10 mouse cellular contexts compared by ENCODE assay signal in genomic region chr11:88629165-88629564, GRCm38 (mm10).
DNase-seq lines count a peak whose midpoint lies in the region; ATAC-seq and TF ChIP-seq lines count a peak whose summit lies in the region.
"Had no signal": no experiment of that assay in that cellular context is flagged by ENCODE, and none has a peak within 500 bp of the region (broad histone marks: within the 10 kb centered on the region; RNA-seq: fewer than 3 reads in every experiment).

No protein-coding gene starts in this region.

- 63% methylated on average over 4 of the region's 4 CpGs for WGBS in lung, embryonic 16.5 days
- WGBS in stomach, postnatal 0 days = 50% methylated on average over 4 of the region's 4 CpGs

- H3K27ac ChIP-seq in gastrocnemius, adult 2 months = peak overlapping the region; percentile 49
- H3K27ac ChIP-seq in lung, embryonic 16.5 days (ENCODE audit: low read length) = peak overlapping the region; percentile 55; the same call in 1 of the 2 replicates
- H3K27ac ChIP-seq in stomach, postnatal 0 days (replicated peaks) = peak overlapping the region; percentile 49; the same call in 1 of the 2 replicates
- H3K27ac ChIP-seq: limb, embryonic 13.5 days had no signal

- no peaks in the 10 kb centered on the region for H3K9me3 ChIP-seq in lung, embryonic 16.5 days (ENCODE audit: control insufficient read depth, low read length)
- H3K9me3 ChIP-seq in stomach, postnatal 0 days (ENCODE audit: control insufficient read depth, low read length) = no peaks in the 10 kb centered on the region
- H3K9me3 ChIP-seq: limb, embryonic 13.5 days had no signal

- H3K4me3 ChIP-seq in gastrocnemius, adult 2 months = no peak overlapping the region
- no peak overlapping the region for H3K4me3 ChIP-seq in lung, embryonic 16.5 days (ENCODE audit: low read length)
- H3K4me3 ChIP-seq in stomach, postnatal 0 days (ENCODE audit: low read depth, low read length) = no peak overlapping the region
- H3K4me3 ChIP-seq: limb, embryonic 13.5 days had no signal

- no peaks in the 10 kb centered on the region for H3K27me3 ChIP-seq in lung, embryonic 16.5 days (ENCODE audit: control insufficient read depth, insufficient read depth, low read depth, low read length)
- no peaks in the 10 kb centered on the region for H3K27me3 ChIP-seq in stomach, postnatal 0 days (ENCODE audit: control insufficient read depth, insufficient read depth, low read length)
- H3K27me3 ChIP-seq: limb, embryonic 13.5 days had no signal

- DNase-seq in gastrocnemius, adult 2 months = no peak
- DNase-seq in gastrocnemius, adult 18-20 months (ENCODE audit: low spot score) = no peak
- DNase-seq in lung, postnatal 36 days = no peak
- no peak for DNase-seq in stomach, postnatal 0 days (ENCODE audit: low spot score)
- no peak for DNase-seq in gastrocnemius, postnatal 4 days (ENCODE audit: low spot score in 2 of 2)
- no peak for DNase-seq in ovary, adult 18-20 months (ENCODE audit: low spot score)
- DNase-seq: cerebellum, postnatal 36 days had no signal

- intact Hi-C loops in gastrocnemius, adult 2 months (cut with DNase I) = loop anchor here (5.0 kb wide), 1 partner anchor 88 kb away; the partner anchor contains the start of gene Msi2

- TF ChIP-seq EP300 in stomach, postnatal 0 days (optimal IDR thresholded peaks at IDR 0.05) = no peak

- H3K9ac ChIP-seq in lung, embryonic 16.5 days (ENCODE audit: low read length) = no peak overlapping the region
- no peak overlapping the region for H3K9ac ChIP-seq in stomach, postnatal 0 days (ENCODE audit: low read length)
- H3K9ac ChIP-seq: limb, embryonic 13.5 days had no signal

- TF ChIP-seq CTCF in gastrocnemius, adult 2 months (IDR thresholded peaks at IDR 0.05) = no peak
- no peak for TF ChIP-seq CTCF in stomach, postnatal 0 days (IDR thresholded peaks at IDR 0.05; ENCODE audit: low read depth)

- H3K36me3 ChIP-seq in lung, embryonic 16.5 days (ENCODE audit: control insufficient read depth, insufficient read depth, low read length) = no peaks in the 10 kb centered on the region
- no peaks in the 10 kb centered on the region for H3K36me3 ChIP-seq in stomach, postnatal 0 days (ENCODE audit: control insufficient read depth, insufficient read depth, low read length)

- H3K4me1 ChIP-seq in lung, embryonic 16.5 days (replicated peaks; ENCODE audit: control insufficient read depth, insufficient read depth, low read length) = peaks cover 24% of the 10 kb centered on the region
- no peaks in the 10 kb centered on the region for H3K4me1 ChIP-seq in stomach, postnatal 0 days (replicated peaks; ENCODE audit: control insufficient read depth, insufficient read depth)

- H3K4me2 ChIP-seq in lung, embryonic 16.5 days (ENCODE audit: low read depth, low read length) = no peak overlapping the region
- H3K4me2 ChIP-seq in stomach, postnatal 0 days (replicated peaks; ENCODE audit: low read depth) = no peak overlapping the region
- H3K4me2 ChIP-seq: limb, embryonic 13.5 days had no signal

- peak; percentile 23; the same call in 1 of the 2 replicates for ATAC-seq in lung, embryonic 16.5 days (ENCODE audit: low read depth)
- peak; percentile 56 for ATAC-seq in inflammation-experienced regulatory T-cells, adult 6 months
- ATAC-seq in stomach, postnatal 0 days (ENCODE audit: low FRiP score, low TSS enrichment) = 0 out of 2 replicates have a peak, but pooled peaks have one; percentile 30
